Mouse (Mus musculus): ENCODE measurements around the gene Fbxl14. TPM values are rescaled to one million over a fixed set of nuclear protein-coding genes. Genes with fewer than 3 reads are reported as not detected.

The Fbxl14 gene
- polyA plus RNA-seq, 1 experiment from 2014 or later = 4.3 TPM

GRCm38 (mm10) chr6:119504756-119505155, 25.3 kb downstream of the Fbxl14 start:
- Histone ChIP-seq H3K9me3 (replicated peaks; ENCODE audit: control insufficient read depth, low read length) (no peaks in the 10 kb centered on the region), H3K9ac (ENCODE audit: low read length) (no peak overlapping the region), H3K4me1 (ENCODE audit: control insufficient read depth, insufficient read depth, low read length) (no peaks in the 10 kb centered on the region), H3K27ac (ENCODE audit: low read length) (no peak overlapping the region), H3K36me3 (ENCODE audit: control insufficient read depth, insufficient read depth, low read length) (no peaks in the 10 kb centered on the region), H3K4me3 (replicated peaks; ENCODE audit: low read length) (no peak overlapping the region), H3K4me2 (ENCODE audit: low read depth, low read length) (no peak overlapping the region), H3K27me3 (ENCODE audit: control insufficient read depth, insufficient read depth, low read length) (no peaks in the 10 kb centered on the region)
- no peak for ATAC-seq (ENCODE audit: insufficient read depth, low FRiP score)
- 67% methylated on average over 8 of the region's 8 CpGs for WGBS

- H3K27me3 ChIP-seq (ENCODE audit: control insufficient read depth, insufficient read depth, low read length) = no peaks in the 10 kb centered on the region
- H3K27ac ChIP-seq (ENCODE audit: low read length) = no peak overlapping the region
- H3K4me1 ChIP-seq (ENCODE audit: control insufficient read depth, insufficient read depth, low read length) = no peaks in the 10 kb centered on the region
- H3K9me3 ChIP-seq (replicated peaks; ENCODE audit: control insufficient read depth, low read length) = no peaks in the 10 kb centered on the region
- ATAC-seq (ENCODE audit: insufficient read depth, low FRiP score) = no peak
- H3K36me3 ChIP-seq (ENCODE audit: control insufficient read depth, insufficient read depth, low read length) = no peaks in the 10 kb centered on the region
- WGBS = 70% methylated on average over 9 of the region's 9 CpGs
- no peak overlapping the region for H3K4me2 ChIP-seq (ENCODE audit: low read depth, low read length)
- H3K4me3 ChIP-seq (replicated peaks; ENCODE audit: low read length) = no peak overlapping the region
- no peak overlapping the region for H3K9ac ChIP-seq (ENCODE audit: low read length)
These were observed 26.2 kb downstream of the Fbxl14 start for GRCm38 (mm10) chr6:119505525-119506225.

GRCm38 (mm10) chr6:119508221-119508620, 28.8 kb downstream of the Fbxl14 start:
- ATAC-seq (ENCODE audit: insufficient read depth, low FRiP score) = no peak
- Histone ChIP-seq H3K4me2 (ENCODE audit: low read depth, low read length) (no peak overlapping the region), H3K27ac (ENCODE audit: low read length) (no peak overlapping the region), H3K36me3 (ENCODE audit: control insufficient read depth, insufficient read depth, low read length) (no peaks in the 10 kb centered on the region), H3K9ac (ENCODE audit: low read length) (no peak overlapping the region), H3K9me3 (replicated peaks; ENCODE audit: control insufficient read depth, low read length) (no peaks in the 10 kb centered on the region), H3K4me3 (replicated peaks; ENCODE audit: low read length) (no peak overlapping the region), H3K4me1 (ENCODE audit: control insufficient read depth, insufficient read depth, low read length) (no peaks in the 10 kb centered on the region), H3K27me3 (ENCODE audit: control insufficient read depth, insufficient read depth, low read length) (no peaks in the 10 kb centered on the region)
- WGBS = 94% methylated on average over 6 of the region's 6 CpGs

- Histone ChIP-seq H3K4me1 (ENCODE audit: control insufficient read depth, insufficient read depth, low read length) (no peaks in the 10 kb centered on the region), H3K4me2 (ENCODE audit: low read depth, low read length) (no peak overlapping the region), H3K9me3 (replicated peaks; ENCODE audit: control insufficient read depth, low read length) (no peaks in the 10 kb centered on the region), H3K27me3 (ENCODE audit: control insufficient read depth, insufficient read depth, low read length) (no peaks in the 10 kb centered on the region), H3K9ac (ENCODE audit: low read length) (no peak overlapping the region), H3K4me3 (replicated peaks; ENCODE audit: low read length) (no peak overlapping the region), H3K27ac (ENCODE audit: low read length) (no peak overlapping the region), H3K36me3 (ENCODE audit: control insufficient read depth, insufficient read depth, low read length) (no peaks in the 10 kb centered on the region)
- 80% methylated on average over 10 of the region's 10 CpGs for WGBS
- ATAC-seq (ENCODE audit: insufficient read depth, low FRiP score) = no peak
These were observed 29.3 kb downstream of the Fbxl14 start for GRCm38 (mm10) chr6:119508634-119509375.

GRCm38 (mm10) chr6:119509437-119510037, 30.1 kb downstream of the Fbxl14 start:
- H3K4me2 ChIP-seq (ENCODE audit: low read depth, low read length) = no peak overlapping the region
- no peak for ATAC-seq (ENCODE audit: insufficient read depth, low FRiP score)
- H3K9me3 ChIP-seq (replicated peaks; ENCODE audit: control insufficient read depth, low read length) = no peaks in the 10 kb centered on the region
- H3K36me3 ChIP-seq (ENCODE audit: control insufficient read depth, insufficient read depth, low read length) = no peaks in the 10 kb centered on the region
- H3K4me3 ChIP-seq (replicated peaks; ENCODE audit: low read length) = no peak overlapping the region
- no peak overlapping the region for H3K27ac ChIP-seq (ENCODE audit: low read length)
- WGBS = 87% methylated on average over 13 of the region's 13 CpGs
- H3K9ac ChIP-seq (ENCODE audit: low read length) = no peak overlapping the region
- H3K4me1 ChIP-seq (ENCODE audit: control insufficient read depth, insufficient read depth, low read length) = no peaks in the 10 kb centered on the region
- H3K27me3 ChIP-seq (ENCODE audit: control insufficient read depth, insufficient read depth, low read length) = no peaks in the 10 kb centered on the region

- 89% methylated on average over 11 of the region's 11 CpGs for WGBS
- no peaks in the 10 kb centered on the region for H3K27me3 ChIP-seq (ENCODE audit: control insufficient read depth, insufficient read depth, low read length)
- no peaks in the 10 kb centered on the region for H3K9me3 ChIP-seq (replicated peaks; ENCODE audit: control insufficient read depth, low read length)
- H3K36me3 ChIP-seq (ENCODE audit: control insufficient read depth, insufficient read depth, low read length) = no peaks in the 10 kb centered on the region
- H3K4me1 ChIP-seq (ENCODE audit: control insufficient read depth, insufficient read depth, low read length) = no peaks in the 10 kb centered on the region
- H3K9ac ChIP-seq (ENCODE audit: low read length) = no peak overlapping the region
- ATAC-seq (ENCODE audit: insufficient read depth, low FRiP score) = no peak
- no peak overlapping the region for H3K4me3 ChIP-seq (replicated peaks; ENCODE audit: low read length)
- no peak overlapping the region for H3K4me2 ChIP-seq (ENCODE audit: low read depth, low read length)
- no peak overlapping the region for H3K27ac ChIP-seq (ENCODE audit: low read length)
These were observed 33.2 kb downstream of the Fbxl14 start for GRCm38 (mm10) chr6:119512701-119513100.

- H3K27ac ChIP-seq (ENCODE audit: low read length) = no peak overlapping the region
- ATAC-seq (ENCODE audit: insufficient read depth, low FRiP score) = no peak
These were observed 34.0 kb downstream of the Fbxl14 start for GRCm38 (mm10) chr6:119513452-119513851.

GRCm38 (mm10) chr6:119514085-119514484, 34.6 kb downstream of the Fbxl14 start:
- Histone ChIP-seq H3K36me3 (ENCODE audit: control insufficient read depth, insufficient read depth, low read length) (no peaks in the 10 kb centered on the region), H3K4me3 (replicated peaks; ENCODE audit: low read length) (no peak overlapping the region), H3K9ac (ENCODE audit: low read length) (no peak overlapping the region), H3K4me1 (ENCODE audit: control insufficient read depth, insufficient read depth, low read length) (no peaks in the 10 kb centered on the region), H3K27me3 (ENCODE audit: control insufficient read depth, insufficient read depth, low read length) (no peaks in the 10 kb centered on the region), H3K9me3 (replicated peaks; ENCODE audit: control insufficient read depth, low read length) (no peaks in the 10 kb centered on the region), H3K27ac (ENCODE audit: low read length) (no peak overlapping the region), H3K4me2 (ENCODE audit: low read depth, low read length) (no peak overlapping the region)
- ATAC-seq (ENCODE audit: insufficient read depth, low FRiP score) = no peak
- 67% methylated on average over 7 of the region's 7 CpGs for WGBS

More at GRCm38 (mm10) chr6:119513452-119513851, 34.0 kb downstream of the Fbxl14 start:
- no peak overlapping the region for H3K9ac ChIP-seq (ENCODE audit: low read length)
- H3K36me3 ChIP-seq (ENCODE audit: control insufficient read depth, insufficient read depth, low read length) = no peaks in the 10 kb centered on the region
- no peaks in the 10 kb centered on the region for H3K9me3 ChIP-seq (replicated peaks; ENCODE audit: control insufficient read depth, low read length)
- H3K4me2 ChIP-seq (ENCODE audit: low read depth, low read length) = no peak overlapping the region
- H3K27me3 ChIP-seq (ENCODE audit: control insufficient read depth, insufficient read depth, low read length) = no peaks in the 10 kb centered on the region
- no peaks in the 10 kb centered on the region for H3K4me1 ChIP-seq (ENCODE audit: control insufficient read depth, insufficient read depth, low read length)
- WGBS = 78% methylated on average over 5 of the region's 5 CpGs
- H3K4me3 ChIP-seq (replicated peaks; ENCODE audit: low read length) = no peak overlapping the region

GRCm38 (mm10) chr6:119520731-119521130, 41.3 kb downstream of the Fbxl14 start:
- no peak for ATAC-seq (ENCODE audit: insufficient read depth, low FRiP score)
- WGBS = 46% methylated on average over 9 of the region's 9 CpGs
- Histone ChIP-seq H3K27me3 (ENCODE audit: control insufficient read depth, insufficient read depth, low read length) (no peaks in the 10 kb centered on the region), H3K27ac (ENCODE audit: low read length) (no peak overlapping the region), H3K4me3 (replicated peaks; ENCODE audit: low read length) (no peak overlapping the region), H3K9ac (ENCODE audit: low read length) (no peak overlapping the region), H3K4me1 (ENCODE audit: control insufficient read depth, insufficient read depth, low read length) (no peaks in the 10 kb centered on the region), H3K9me3 (replicated peaks; ENCODE audit: control insufficient read depth, low read length) (no peaks in the 10 kb centered on the region), H3K4me2 (ENCODE audit: low read depth, low read length) (no peak overlapping the region), H3K36me3 (ENCODE audit: control insufficient read depth, insufficient read depth, low read length) (no peaks in the 10 kb centered on the region)
